Mouse (Mus musculus): ENCODE measurements around the gene Rhbdf1. TPM values are rescaled to one million over a fixed set of nuclear protein-coding genes. Genes with fewer than 3 reads are reported as not detected.
"Not testable (repeated sequence)": the region's sequence is repeated elsewhere in the genome, so short reads cannot be mapped to it uniquely, and the experiment has no call there.

The Rhbdf1 gene
- total RNA-seq, 2 experiments from 2014 or later, result 13.9 to 14.4 TPM

DNA sequence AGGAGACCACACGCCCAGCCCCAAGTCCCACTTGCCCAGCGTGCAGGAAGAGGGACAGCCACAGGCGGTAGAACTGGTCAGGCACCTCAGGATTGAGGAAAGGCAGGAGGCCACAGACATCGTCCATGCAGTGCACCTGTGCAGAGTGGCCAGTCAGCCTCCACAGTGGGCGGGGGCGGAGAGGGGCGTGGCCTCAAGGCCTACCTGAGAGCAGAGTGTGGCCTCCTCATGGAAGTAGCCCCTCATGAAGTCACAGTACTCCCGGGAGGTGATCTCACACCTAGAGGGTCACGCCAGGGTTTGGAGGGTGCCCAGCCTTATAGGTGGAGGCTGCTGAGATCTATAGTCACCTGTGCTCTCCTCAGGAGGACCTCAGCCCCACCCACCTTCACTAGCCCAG is 11.5 kb downstream of the Rhbdf1 start:
- DNase-seq (ENCODE audit: extremely low spot score in 1 of 2, low spot score in 2 of 2), result no peak
- TF ChIP-seq CTCF (IDR thresholded peaks at IDR 0.05), result no peak
- intact Hi-C loops (cut with DNase I), result no loop called here
- Histone ChIP-seq H3K4me3 (no peak overlapping the region), H3K27ac (no peak overlapping the region)

DNA sequence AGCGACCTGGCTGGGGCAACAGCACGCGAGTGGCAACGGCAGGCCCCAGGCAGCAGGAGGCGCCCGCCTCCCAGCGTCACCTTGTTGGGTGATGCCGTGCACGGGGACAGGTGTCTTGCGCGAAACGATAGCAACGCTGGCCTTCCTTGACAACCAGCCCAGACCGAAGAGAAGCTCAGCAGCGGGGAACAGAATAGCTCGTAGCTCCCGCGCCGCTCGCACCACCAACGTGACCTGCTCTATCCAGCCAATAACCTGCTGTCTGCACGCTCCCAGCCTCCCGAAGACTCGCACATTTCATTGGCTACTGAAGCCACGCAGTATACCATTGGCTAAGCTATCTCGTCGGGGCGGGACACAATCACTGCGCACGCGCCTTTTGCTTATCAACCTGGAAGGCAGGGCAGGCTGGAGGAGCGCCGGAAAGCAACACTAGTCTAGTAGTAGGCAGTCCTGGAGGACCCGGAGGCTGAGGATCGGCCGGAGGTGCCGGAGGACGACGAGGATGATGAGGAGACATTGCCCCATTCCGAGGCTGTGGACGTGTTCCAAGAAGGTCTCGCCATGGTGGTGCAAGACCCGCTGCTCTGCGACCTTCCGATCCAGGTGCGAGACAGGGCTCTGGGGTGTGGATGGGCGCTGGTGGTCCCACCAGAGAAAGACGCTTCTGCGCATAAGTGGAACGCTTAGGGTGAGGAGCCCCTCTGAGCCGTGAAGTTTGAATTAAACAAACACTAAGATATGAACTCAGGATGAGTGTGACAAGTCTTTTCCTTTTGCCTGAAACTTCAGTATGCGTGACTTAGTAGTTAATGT is 16.8 kb downstream of the Rhbdf1 start, which contains the start of gene Snrnp25:
Gene Snrnp25, plus strand, starts transcription at position 358 of the 816 bp plus-strand sequence.
- Histone ChIP-seq H3K4me3 (peak within 1 kb of the TSS; percentile 87), H3K27ac (peak within 1 kb of the TSS; percentile 61)
- DNase-seq (ENCODE audit: extremely low spot score in 1 of 2, low spot score in 2 of 2), result peak; percentile 88 to 92
- intact Hi-C loops (cut with DNase I), result no loop called here
- TF ChIP-seq CTCF (IDR thresholded peaks at IDR 0.05), result peak; percentile 33

DNA sequence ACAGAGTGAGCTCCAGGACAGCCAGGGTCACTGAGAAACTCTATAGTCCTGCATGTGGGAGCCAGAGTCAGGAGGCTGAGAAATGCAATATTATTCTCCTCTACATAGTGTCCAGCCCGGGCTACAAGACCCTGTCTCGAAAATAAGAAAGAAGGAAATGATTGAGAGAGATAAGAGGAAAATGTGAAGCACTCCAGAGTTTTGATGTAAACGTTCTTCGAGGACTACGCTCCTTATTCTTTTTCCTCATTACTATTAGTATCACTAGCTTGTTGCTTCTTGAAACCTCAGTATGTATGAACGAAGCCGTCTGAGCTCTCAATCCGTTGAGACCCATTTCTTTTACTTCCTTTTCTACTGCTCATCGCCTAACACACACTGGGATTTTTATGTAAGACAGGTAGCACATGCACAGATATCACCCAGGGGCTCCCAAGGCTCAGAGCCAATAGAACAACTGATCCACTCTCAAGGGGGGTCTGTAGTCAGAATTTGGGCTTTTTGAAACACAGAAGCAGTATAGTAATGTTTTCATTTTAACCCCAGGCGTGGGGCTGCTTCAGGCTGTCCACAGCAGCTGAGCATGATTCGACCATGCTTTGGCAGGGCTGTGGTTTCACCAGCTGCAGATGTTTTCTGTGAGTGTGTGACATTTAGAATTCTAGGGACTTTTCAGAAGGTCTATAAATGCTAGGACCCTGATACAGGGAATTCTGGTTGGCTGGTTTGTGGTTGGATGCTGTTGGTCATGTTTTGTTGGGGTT is 20.0 kb downstream of the Rhbdf1 start:
- intact Hi-C loops (cut with DNase I), result no loop called here
- no peak for TF ChIP-seq CTCF (IDR thresholded peaks at IDR 0.05)
- Histone ChIP-seq H3K4me3 (no peak overlapping the region), H3K27ac (no peak overlapping the region)
- no peak for DNase-seq (ENCODE audit: extremely low spot score in 1 of 2, low spot score in 2 of 2)

DNA sequence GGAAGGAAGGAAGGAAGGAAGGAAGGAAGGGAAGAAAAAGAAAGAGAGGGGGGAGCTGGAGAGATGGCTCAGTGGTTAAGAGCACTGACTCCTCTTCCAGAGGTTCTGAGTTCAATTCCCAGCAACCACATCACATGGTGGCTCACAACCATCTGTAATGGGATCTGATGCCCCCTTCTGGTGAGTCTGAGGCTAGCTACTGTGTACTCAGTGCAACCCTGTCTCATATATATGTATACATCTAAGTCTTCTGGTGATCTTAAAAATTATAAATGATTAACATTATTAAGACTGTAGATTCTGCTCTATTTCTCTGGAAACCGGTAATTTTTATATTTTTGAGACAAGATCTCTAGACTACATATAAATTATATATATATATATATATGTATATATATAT is 21.1 kb downstream of the Rhbdf1 start:
- intact Hi-C loops (cut with DNase I); H3K27ac ChIP-seq; H3K4me3 ChIP-seq; DNase-seq (ENCODE audit: extremely low spot score in 1 of 2, low spot score in 2 of 2): not testable (repeated sequence)
- TF ChIP-seq CTCF (IDR thresholded peaks at IDR 0.05), result peak; percentile 12

DNA sequence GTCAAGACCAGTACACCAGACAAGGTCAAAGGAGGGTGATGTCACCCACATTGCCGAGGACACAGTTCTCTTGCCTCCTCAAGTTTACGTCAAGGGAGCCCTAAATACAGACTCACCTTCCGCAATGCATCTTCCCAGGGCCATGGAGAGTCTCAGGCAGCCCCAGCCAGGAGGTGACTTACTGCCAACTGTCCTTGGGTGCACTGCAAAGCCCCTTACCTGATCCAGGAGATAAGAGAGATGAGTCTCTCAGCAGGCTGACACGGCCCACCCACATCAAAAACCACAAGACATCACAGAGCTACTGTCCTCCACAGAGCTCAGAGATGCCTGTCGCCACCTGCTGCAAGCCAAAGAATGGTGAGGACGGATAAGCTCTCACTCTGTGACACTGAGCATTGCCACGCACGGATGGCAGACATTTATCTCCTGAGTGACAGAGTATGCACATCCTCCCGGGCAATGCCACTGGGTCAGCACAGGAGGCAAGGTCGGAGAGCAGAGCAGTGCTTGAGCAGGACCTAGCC is 22.0 kb downstream of the Rhbdf1 start, which contains the start of gene Il9r:
Gene Il9r, minus strand, starts transcription at position 205 of the 527 bp plus-strand sequence.
- intact Hi-C loops (cut with DNase I), result no loop called here
- no peak within 1 kb of the TSS for H3K27ac ChIP-seq
- TF ChIP-seq CTCF (IDR thresholded peaks at IDR 0.05), result no peak
- H3K4me3 ChIP-seq, result no peak within 1 kb of the TSS
- DNase-seq (ENCODE audit: extremely low spot score in 1 of 2, low spot score in 2 of 2), result no peak

DNA sequence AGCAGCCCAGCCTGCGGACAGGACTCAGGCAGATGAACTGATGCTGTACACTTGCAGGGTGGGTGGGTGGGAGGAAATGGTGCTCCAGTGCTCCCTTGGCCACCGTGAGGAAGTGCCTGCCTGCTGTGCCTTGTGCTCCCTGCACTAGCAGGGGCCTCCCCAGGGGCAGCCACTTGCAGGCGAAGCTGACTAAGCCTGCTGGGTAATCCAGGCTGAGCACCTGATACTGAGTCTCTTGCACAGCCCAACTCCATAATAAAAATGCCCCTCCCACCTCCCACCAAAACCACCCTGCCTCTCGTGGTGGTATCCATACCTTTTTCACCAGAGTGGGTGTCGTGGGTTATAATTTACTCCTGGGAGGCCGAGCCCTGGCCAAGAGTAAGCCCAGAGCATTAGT is 22.9 kb downstream of the Rhbdf1 start:
- H3K27ac ChIP-seq, result no peak overlapping the region
- no peak for TF ChIP-seq CTCF (IDR thresholded peaks at IDR 0.05)
- H3K4me3 ChIP-seq, result no peak overlapping the region
- no peak for DNase-seq (ENCODE audit: extremely low spot score in 1 of 2, low spot score in 2 of 2)
- intact Hi-C loops (cut with DNase I), result loop anchor here (5.0 kb wide), 1 partner anchor 78 kb away; the partner anchor contains the start of gene Hba-x

DNA sequence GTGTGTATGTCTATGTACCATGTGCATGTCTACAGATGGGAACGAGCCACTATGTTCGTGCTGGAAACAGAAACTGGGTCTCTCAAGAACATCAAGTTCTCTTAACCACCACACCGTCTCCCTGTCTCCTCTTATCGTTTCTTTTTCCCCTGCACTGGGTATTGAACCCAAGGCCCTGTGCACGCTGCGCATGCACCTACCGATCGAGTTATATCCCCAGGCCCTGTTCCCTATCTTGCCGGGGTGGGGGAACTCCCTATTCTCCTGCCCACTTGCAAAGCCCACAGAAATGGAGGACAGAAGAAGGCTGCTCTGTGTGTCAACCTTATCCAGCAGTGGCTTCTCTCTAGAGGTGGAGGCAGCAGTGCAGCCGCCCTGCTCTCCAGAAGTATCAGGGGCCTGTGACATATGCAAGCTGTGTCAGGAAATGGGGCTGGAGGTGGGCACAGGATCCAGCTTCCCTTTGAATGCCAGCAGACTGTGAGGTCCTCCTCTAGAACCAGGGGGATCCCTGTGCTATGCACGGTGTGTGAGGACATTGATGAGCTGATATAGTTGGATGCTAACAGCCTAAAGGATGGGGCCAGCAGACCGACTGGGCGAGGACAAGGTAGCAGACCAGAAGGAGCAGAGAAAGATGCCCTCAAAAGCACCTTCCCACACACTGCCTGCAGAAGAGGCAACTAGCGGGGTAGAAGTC is 23.7 kb downstream of the Rhbdf1 start:
- no peak for DNase-seq (ENCODE audit: extremely low spot score in 1 of 2, low spot score in 2 of 2)
- TF ChIP-seq CTCF (IDR thresholded peaks at IDR 0.05), result no peak
- intact Hi-C loops (cut with DNase I), result loop anchor here (5.0 kb wide), 1 partner anchor 79 kb away; the partner anchor contains the start of gene Hba-x
- no peak overlapping the region for H3K4me3 ChIP-seq
- no peak overlapping the region for H3K27ac ChIP-seq

DNA sequence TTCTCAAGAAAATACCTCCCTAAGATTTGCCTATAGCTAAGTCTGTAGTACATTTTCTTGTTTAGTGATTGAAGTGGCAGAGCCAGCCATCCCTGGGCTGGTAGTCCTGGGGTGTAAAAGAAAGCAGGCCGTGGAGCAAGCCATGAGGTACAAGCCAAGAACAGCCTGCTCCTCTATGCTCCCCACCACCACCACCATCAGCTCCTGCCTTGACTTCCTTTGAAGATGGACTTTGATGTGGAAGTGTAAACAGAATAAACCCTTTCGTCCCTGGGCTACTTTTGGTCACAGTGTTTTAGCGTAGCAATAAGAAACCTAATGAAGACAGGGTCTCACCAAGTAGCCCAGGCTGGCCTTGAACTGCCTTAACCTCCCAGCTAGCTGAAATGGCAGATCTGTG is 24.3 kb downstream of the Rhbdf1 start:
- intact Hi-C loops (cut with DNase I), result loop anchor here (5.0 kb wide), 1 partner anchor 80 kb away; the partner anchor contains the start of gene Hba-x
- Histone ChIP-seq H3K27ac (no peak overlapping the region), H3K4me3 (no peak overlapping the region)
- no peak for DNase-seq (ENCODE audit: extremely low spot score in 1 of 2, low spot score in 2 of 2)
- TF ChIP-seq CTCF (IDR thresholded peaks at IDR 0.05), result no peak

DNA sequence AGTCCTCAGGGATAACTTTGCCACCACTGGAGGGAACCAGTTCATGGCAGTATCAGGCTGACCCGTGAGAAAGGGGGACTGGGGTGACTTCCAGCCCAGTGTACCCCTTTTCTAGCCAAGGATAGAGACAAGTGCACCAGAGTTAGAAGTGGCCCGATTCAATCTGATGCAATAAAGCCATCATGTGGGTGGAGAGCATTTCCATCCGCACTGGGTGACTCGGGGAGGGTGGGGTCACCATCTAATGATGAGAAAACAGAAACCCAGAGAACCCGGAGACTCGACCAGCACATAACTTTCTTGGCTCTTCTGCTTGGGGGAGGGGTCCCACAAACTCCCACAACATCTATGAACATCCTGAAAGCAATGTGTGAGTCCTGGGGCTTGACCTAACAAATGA is 25.4 kb downstream of the Rhbdf1 start:
- Histone ChIP-seq H3K4me3 (no peak overlapping the region), H3K27ac (no peak overlapping the region)
- no peak for TF ChIP-seq CTCF (IDR thresholded peaks at IDR 0.05)
- no peak for DNase-seq (ENCODE audit: extremely low spot score in 1 of 2, low spot score in 2 of 2)
- intact Hi-C loops (cut with DNase I), result loop anchor here (5.0 kb wide), 1 partner anchor 81 kb away; the partner anchor contains the start of gene Hba-x

DNA sequence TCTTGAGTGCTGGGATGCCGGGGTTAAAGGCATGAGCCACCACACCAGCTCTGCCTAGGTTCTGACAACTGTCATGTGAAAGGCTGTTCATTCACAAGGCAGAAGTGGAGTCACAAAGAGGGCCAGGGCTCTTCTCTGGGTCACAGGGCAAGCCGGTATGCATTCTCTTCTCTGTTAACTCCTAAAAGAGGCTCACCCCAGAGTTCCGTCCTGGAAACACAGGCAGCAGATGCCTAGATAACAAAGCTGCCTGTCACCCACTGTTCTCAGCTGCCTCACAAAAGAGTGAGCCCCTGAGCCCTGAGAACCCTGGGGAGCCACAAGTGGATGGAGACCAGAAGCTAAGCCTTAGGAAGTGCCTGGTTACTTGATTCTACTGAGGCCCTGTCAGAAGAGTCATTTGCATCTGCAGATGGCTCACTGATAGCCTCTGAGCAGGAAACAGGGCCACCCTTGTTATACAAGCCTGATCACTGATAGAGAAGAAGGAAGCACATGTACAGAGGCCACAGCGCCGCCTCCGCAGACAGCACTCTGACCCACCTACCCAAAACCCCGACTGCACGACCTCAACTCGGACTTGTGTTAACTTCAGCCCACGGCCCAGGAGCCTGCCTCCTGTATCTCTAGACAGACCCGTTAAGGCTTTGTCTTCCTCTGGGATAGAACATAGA is 26.1 kb downstream of the Rhbdf1 start:
- H3K27ac ChIP-seq, result no peak overlapping the region
- intact Hi-C loops (cut with DNase I), result loop anchor here (5.0 kb wide), 1 partner anchor 81 kb away; the partner anchor contains the start of gene Hba-x

DNA sequence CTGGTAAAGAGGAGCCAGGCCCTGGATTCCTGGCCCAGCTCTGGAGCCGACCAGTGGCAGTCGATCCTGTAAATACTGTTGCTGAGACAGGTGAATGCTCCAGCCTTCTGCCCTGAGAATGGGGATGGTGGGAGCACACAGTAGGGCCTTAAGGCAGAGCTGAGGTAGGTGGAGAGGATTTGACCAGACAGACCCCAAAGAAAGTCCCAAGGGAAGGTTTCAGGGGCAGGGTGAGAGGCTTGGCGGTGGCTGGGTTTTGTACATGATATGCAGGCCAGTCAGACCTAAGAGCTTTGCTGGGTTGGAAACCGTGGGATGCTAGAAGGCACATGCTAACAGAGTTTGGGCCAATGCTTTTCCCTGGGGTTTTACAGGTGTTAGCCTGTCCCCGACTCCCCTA is 27.5 kb downstream of the Rhbdf1 start:
- H3K27ac ChIP-seq, result no peak overlapping the region
- TF ChIP-seq CTCF (IDR thresholded peaks at IDR 0.05), result no peak
- DNase-seq (ENCODE audit: extremely low spot score in 1 of 2, low spot score in 2 of 2), result no peak
- H3K4me3 ChIP-seq, result no peak overlapping the region
- intact Hi-C loops (cut with DNase I), result loop anchor here (5.0 kb wide), 1 partner anchor 83 kb away; the partner anchor contains the start of gene Hba-x

More for the DNA sequence above, 26.1 kb downstream of the Rhbdf1 start:
- TF ChIP-seq CTCF (IDR thresholded peaks at IDR 0.05), result no peak
- H3K4me3 ChIP-seq, result no peak overlapping the region
- no peak for DNase-seq (ENCODE audit: extremely low spot score in 1 of 2, low spot score in 2 of 2)
